Mouse (Mus musculus) embryonic fibroblast, embryonic 13.5 days (primary cell): ENCODE results near the gene Gm39653. TPM values are rescaled to one million over a fixed set of nuclear protein-coding genes. Genes with fewer than 3 reads are reported as not detected.

Source experiments
- H3K27ac ChIP-seq: 2 replicates; pipeline ENCODE4 v1.5.1; 2012; ENCODE audit warnings: low read length, control low read depth, inconsistent platforms; ENCODE audit not compliant: insufficient read depth
- H3K4me1 ChIP-seq: 2 replicates; pipeline ENCODE4 v1.6.1; 2011; ENCODE audit warnings: low read length; ENCODE audit not compliant: control insufficient read depth, insufficient read depth
- H3K4me3 ChIP-seq: 2 replicates; pipeline ENCODE4 v1.5.1; 2011; ENCODE audit warnings: mild to moderate bottlenecking, control low read depth, low read length; ENCODE audit not compliant: insufficient read depth
- CTCF ChIP-seq: IDR thresholded peaks from 2 replicates; pipeline ENCODE4 v1.5.1; 2011; ENCODE audit warnings: mild to moderate bottlenecking, control low read depth, low read length, moderate library complexity, borderline replicate concordance; ENCODE audit not compliant: insufficient read depth
- POLR2A ChIP-seq: IDR thresholded peaks from 2 replicates; pipeline ENCODE4 v1.6.1; 2011; ENCODE audit warnings: low read depth, mild to moderate bottlenecking, control low read depth, low read length, moderate library complexity
- polyA plus RNA-seq: library from polyadenylated mRNA; stranded (reverse); fragments of >200 nt; gene quantifications from 2 replicates; pipeline ENCODE4 v1.2.4, GENCODE M21; 2011; ENCODE audit warnings: low read depth; ENCODE audit not compliant: missing spikeins, insufficient read length

Gm39653 gene
- polyA plus RNA-seq: not detected in 2 replicates

DNA sequence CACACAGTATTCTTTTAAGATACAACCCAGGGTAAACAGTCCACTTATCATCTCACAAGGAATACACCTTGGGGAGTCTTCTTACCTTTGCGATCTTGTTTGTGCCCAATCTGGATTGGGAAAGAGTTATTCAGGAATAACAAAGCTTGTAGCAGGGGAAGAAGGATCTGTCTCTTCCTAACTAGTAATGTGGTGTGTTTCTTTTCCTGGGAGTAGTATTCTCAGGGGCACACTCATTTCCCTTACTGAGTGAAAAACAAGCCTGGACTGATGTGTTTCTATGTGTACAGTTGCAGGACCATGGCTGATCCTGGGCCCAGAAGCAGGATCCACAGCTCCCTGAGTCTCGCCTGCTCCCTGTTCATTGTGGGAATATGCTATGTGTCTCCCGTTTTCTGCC is at the start of gene Gm39653:
Gm39653 (plus strand) TSS at position 301 of the 400 bp plus-strand sequence.
- H3K27ac ChIP-seq: no peak within 1 kb of the TSS
- no peak within 1 kb of the TSS for H3K4me3 ChIP-seq
- TF ChIP-seq POLR2A (no peak), CTCF (no peak)
- H3K4me1 ChIP-seq: no peaks in the 10 kb centered on the region

DNA sequence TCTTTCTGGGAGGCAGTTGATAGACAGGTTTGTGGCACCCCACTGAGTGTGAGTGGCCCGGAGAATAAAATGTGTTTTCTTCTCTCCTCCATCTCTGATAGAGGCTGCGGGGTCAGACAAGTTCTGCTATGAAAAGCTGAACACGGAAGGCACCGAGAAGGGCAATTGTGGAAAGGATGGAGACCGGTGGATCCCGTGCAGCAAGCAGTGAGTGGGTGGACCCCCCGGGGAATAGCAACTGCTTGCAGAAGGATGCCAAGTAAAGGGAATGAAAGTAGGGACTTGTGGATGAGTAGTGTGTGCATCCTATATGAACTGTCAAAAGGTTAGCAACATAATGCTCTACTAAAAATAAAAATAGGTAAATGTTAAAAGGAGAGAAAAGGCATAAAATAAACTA is 49.3 kb upstream of the Gm39653 start:
- no peak overlapping the region for H3K27ac ChIP-seq
- TF ChIP-seq POLR2A: no peak
- TF ChIP-seq CTCF: no peak
- no peak overlapping the region for H3K4me3 ChIP-seq
- H3K4me1 ChIP-seq: peaks cover 8% of the 10 kb centered on the region

DNA sequence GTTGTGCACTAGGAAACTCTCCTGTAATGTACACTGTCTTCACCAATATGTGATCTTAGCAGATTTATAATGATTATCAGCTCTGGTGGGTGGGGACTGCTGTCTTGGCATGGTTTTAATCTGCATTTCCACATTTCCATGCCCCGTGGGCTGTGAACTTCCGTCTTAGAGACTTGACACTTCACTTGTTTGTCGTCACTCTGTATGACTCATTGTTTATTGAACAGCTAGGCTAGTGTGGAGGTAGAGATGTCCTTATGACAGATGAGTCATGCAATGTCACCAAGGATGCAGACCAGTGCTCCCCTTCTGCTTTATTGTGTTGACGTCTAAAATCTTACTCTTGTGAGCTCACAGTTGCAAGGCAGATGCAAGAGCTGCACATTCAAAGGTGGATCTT is 48.7 kb upstream of the Gm39653 start:
- no peak overlapping the region for H3K27ac ChIP-seq
- H3K4me3 ChIP-seq: no peak overlapping the region
- H3K4me1 ChIP-seq: peaks cover 5% of the 10 kb centered on the region; the same call in 1 of the 2 replicates
- TF ChIP-seq POLR2A (no peak), CTCF (no peak)

DNA sequence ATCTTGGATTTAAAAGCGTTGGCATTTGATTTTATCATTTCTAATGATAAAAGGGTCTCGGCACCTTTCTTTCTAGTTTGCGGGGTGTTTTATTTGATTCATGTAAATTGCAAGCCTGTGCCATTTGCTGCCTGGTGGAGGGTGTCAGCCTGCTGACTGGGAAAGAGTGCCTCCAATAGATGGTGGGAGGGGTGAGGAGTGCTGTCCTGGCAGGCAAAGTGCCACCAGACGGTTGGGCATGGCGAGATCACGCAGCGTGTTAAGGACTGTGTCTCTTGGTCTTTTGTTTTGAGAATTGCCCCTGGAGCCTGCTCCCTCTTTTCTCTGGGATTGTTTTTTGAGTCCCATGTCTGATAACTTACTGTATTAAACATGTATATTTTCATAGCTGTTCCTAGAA is 43.5 kb upstream of the Gm39653 start:
- Histone ChIP-seq H3K27ac (no peak overlapping the region), H3K4me3 (no peak overlapping the region), H3K4me1 (peaks cover 2% of the 10 kb centered on the region; the same call in 1 of the 2 replicates)
- no peak for TF ChIP-seq POLR2A
- TF ChIP-seq CTCF: no peak

DNA sequence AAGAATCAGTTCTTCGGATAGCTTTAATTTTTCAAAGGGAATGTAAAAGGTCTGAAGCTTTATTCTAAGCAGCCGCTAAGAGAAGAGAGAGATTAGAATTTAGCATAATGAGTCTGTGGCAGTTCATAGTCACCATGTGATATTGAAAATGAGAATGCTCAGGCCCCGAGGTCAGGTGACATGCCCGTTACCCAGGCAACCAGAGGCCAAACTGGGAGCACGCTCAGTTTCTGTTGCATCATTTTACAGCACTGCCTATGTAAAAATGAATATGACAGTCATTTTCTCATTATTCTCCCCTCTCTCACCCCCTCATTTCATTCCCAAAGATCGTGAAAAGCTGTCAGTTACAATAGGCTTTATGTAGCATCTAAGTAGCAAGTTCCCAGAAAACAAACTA is 42.3 kb upstream of the Gm39653 start:
- H3K4me1 ChIP-seq: no peaks in the 10 kb centered on the region
- no peak overlapping the region for H3K4me3 ChIP-seq
- TF ChIP-seq CTCF (no peak), POLR2A (no peak)
- no peak overlapping the region for H3K27ac ChIP-seq

DNA sequence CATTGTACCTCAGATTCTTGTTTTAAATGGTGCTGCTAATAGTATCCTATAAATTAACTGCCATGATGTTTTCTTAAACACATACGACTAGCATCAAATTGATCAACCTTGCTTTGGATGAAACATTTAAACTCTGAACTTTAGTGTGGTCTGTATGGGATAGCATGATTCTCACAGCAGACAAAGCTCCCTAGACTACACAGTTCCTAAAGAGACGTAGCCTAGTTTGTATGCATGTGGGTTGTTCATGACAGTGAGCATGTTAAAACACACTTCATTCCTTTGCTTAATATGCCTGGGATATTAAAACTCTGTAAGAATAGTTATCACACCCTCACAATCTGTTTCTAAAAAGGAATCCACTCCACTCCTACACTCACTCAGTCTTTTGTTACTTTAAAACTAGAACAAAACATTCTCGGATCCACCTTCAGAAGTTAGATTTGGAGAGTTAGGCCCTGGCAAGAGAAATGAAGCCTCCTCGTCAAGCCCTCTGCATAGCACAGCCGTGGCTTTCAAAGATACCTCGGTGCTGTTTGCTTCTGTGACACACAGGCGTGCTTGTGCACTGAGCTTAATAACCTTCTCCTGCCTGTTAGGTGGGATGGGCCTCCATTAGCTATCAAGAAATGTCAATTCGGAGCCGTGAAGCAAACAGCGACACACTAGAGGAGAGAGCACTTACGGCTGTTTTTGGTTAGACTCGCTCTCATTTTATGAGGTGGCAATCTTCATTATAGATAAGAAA is 41.7 kb upstream of the Gm39653 start:
- TF ChIP-seq CTCF (no peak), POLR2A (no peak)
- Histone ChIP-seq H3K27ac (no peak overlapping the region), H3K4me3 (no peak overlapping the region), H3K4me1 (no peaks in the 10 kb centered on the region)

DNA sequence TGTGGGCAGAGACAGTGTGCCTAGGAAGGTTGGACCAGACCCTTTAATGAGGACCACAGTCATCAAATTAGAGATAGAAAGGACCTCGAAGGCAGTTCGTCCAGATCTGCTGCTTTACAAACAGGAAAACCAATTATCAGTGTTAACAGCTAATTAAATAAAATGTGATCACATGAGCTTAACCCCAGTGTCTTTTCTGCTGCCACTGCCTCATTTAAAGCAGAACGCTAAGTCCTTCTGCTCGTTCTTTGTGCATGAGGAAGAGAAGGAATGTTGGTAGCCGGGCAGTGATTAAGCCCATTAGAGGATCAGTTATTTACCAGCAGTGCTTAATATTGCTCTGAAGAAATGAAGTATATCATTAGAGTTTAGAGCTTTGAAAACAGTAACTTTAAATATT is 39.0 kb upstream of the Gm39653 start:
- H3K27ac ChIP-seq: no peak overlapping the region
- no peaks in the 10 kb centered on the region for H3K4me1 ChIP-seq
- H3K4me3 ChIP-seq: no peak overlapping the region
- no peak for TF ChIP-seq POLR2A
- no peak for TF ChIP-seq CTCF

DNA sequence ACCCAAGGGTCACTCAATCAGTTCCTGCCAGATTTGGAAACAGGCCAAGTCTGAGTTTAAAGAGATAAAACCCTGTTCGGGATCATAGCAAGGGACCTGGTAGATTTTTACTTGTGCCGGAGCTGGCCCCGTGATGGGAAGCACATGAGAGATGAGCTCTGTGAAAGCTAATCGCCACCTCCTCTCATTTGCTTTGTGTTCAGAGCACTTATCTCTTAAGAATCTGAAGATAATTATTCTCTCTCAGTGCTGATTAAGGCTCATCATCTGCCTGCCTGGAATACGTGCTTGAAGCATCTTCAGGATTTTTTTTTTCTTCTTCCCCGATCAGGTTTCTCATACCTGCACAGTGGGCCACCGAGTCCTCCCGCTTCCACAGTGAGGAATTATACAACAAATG is 36.6 kb upstream of the Gm39653 start:
- H3K4me1 ChIP-seq: no peaks in the 10 kb centered on the region
- H3K4me3 ChIP-seq: no peak overlapping the region
- TF ChIP-seq POLR2A: no peak
- TF ChIP-seq CTCF: no peak
- H3K27ac ChIP-seq: no peak overlapping the region

DNA sequence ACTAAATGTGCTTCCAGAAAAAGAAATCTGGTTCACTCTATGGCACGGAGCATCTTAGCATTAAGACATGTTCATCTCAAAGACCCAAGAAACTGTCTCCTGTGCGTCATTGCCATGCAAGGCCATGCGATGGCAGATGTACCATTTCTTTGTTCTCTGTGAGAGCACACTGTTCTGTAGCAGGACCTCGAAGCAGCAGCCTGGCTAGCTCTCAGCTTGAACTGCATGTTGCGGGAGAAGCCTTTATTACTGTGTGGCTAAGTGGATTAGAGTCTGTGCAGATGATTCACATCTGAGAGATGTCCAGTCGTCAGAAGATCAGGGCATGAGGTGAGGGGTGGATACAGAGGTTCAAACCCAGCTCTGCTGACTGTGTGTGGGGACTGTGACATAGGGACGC is 28.9 kb upstream of the Gm39653 start:
- Histone ChIP-seq H3K4me3 (no peak overlapping the region), H3K27ac (no peak overlapping the region), H3K4me1 (no peaks in the 10 kb centered on the region)
- TF ChIP-seq POLR2A: no peak
- TF ChIP-seq CTCF: no peak

DNA sequence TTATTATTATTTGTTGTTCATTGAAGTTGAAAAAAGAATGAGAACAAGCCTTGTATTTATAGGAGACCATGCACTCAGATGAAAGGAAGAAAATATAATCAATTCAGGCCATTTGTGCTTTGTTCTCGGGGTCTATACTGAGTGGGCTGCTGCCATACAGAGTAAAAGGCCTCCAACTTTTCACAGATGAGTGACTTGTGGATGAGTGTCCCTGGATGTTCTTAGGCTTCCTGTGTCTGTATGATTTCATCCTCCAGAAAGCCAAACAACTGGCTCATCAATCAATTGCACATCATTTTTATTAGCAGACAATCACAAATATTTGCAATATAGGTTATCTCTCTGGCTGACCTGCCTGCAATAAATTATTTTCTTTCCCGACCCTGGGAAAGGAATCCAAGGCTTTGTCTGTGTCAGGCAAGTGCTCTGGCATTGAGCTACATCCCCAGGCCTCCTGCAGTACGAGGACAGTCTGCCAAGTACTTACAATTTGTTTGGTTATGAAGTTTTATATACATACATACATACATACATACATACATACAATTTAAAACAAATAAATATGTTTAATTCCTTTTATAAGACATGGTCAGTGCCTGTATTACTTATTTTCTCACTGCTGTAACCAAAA is 11.8 kb upstream of the Gm39653 start:
- Histone ChIP-seq H3K4me3 (no peak overlapping the region), H3K27ac (no peak overlapping the region), H3K4me1 (no peaks in the 10 kb centered on the region)
- TF ChIP-seq CTCF (no peak), POLR2A (no peak)
